Mouse (Mus musculus): ENCODE measurements around the gene Mybpc3.

The Mybpc3 gene

DNA sequence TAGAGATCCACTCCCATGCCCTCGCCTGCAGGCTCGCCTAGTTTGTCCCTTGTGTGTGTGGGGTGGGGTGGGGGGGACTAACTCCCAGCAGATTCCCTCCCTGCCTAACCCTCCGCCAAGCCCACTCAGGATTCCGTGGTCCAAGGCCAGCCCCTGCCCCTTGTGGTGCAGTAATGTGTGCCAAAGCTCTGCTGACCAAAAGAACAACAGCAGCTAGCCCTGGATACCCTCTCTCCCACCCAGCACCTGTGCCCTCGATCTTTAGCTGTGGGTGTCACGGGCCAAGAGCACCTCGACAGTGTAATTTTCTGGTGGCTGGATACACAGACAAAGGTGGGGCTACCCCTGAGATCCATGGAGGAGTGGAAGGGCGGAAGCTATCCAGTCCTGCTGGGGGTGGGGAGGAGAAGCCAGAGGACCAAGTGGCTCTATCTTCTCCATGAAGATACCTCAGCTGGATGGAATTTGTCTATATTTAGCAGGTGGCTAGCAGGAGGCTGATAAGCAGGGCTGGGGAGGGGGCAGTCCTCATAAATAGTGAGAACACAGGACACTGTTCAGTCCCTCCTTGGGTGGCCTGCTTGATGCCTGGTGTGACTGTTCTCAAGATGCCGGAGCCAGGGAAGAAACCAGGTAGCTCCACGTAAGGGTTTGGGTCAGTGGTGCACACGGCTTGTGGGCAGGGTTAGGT is at the start of gene Mybpc3:
Mybpc3 (plus strand) TSS at position 560 of the 691 bp plus-strand sequence.
- DNase-seq (ENCODE audit: extremely low read depth, insufficient read length, low spot score): no peak

DNA sequence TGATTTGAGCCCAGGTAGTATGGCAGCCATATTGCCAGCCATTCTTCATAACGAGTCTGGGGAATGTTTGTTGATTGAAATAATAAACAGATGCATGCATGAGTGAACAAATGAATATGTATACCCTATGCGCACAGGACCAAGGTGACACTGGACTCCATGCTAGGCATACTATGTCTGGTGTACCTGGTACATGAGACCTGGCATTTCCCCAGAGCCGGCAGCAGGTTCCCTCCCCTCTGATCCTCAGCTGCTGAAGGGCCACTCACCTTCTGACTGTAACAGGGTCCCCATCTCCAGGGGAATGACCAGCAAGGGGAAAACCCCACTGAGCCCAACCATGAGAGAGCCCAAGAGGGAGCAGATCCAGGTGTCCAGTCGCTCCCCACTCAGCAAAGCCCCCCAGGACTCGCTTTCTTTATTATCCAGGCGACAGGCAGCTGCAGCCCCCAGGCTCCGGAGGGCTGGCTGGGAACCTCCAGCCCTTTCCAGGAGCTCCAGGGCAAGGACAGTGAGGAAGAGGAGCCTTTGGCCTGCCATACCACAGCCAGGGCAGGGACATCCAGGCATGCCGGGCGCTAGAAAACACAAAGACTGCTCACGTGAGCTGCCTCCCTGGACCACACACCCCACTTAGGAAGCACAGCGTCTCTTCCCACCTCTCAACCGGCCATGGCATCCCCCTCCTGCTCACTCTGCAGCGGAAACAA is 49.6 kb upstream of the Mybpc3 start:
- no peak for DNase-seq (ENCODE audit: extremely low read depth, insufficient read length, low spot score)

GRCm38 (mm10) chr2:91068872-91069165 is 49.1 kb upstream of the Mybpc3 start:
- peak; percentile 82 for DNase-seq (ENCODE audit: extremely low read depth, insufficient read length, low spot score)

DNA sequence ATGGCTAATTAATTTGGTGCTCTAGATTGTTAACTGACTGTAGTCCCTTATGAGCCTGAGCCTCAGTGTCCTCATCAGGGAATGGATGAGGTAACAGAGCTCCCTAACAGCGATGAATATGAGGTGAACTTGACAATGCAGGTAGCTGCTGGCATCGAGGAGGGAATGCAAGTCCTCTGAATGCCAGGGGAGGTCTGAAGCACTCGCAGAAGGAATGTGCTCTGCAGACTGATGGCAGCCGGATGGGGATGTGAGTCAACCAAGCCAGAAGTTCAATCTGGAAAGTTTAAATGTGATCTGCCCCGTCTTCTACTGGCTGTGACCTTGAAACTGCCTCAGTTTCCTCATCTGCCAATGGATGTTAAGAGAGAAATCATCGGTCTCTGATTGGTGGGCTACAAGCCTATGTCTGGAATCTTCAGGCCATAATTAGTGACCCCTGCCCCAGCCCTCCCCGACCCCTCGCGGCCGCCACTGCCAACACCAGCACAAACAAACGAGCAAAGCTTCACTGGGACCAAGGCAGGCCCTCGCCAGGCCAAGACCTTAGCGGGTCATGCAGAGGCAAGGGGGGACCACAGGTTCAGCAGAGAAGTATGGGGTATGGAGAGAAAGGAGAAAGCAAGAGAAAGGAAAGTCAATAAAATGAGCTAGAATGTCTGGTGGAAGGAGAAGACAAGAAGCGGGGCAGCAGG is 48.5 kb upstream of the Mybpc3 start:
- no peak for DNase-seq (ENCODE audit: extremely low read depth, insufficient read length, low spot score)

DNA sequence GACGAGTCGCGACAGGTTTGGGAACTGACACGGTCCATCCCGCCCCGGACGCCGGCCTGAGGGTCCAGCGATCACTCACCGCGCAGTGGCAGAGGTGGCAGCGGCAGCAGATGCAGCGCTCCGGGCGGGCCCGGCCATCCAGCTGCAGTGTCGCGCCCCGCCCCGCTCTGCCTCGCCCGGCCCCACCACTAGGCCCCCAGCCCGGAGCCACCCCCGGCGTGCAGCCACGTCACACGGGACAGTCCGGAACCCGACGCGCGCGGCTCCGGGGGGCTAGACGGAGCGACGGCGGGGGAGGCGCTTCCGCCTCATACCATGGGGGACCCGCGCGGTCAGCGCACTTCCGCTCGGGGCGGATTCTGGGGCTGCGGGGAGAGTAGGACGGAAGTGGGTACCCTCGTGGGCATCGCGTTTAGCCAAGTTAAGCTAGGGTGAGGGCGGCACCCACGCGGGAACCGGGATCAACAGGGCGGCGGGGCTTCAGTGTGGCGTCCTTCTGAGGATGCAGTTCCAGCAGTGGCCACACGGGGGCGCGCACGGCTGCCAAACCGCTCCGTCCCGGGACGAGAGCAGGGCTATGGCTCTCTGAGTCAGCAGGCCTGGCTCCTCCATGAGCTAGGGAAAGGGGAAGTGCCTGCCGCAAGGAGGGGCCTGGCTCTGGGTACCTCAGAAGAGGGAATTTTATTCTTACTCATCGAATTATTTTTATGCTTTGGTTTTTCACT is 47.7 kb upstream of the Mybpc3 start, which contains the start of gene Slc39a13:
Slc39a13 (minus strand) TSS at position 342 of the 725 bp plus-strand sequence.
- peak; percentile 98 for DNase-seq (ENCODE audit: extremely low read depth, insufficient read length, low spot score)

DNA sequence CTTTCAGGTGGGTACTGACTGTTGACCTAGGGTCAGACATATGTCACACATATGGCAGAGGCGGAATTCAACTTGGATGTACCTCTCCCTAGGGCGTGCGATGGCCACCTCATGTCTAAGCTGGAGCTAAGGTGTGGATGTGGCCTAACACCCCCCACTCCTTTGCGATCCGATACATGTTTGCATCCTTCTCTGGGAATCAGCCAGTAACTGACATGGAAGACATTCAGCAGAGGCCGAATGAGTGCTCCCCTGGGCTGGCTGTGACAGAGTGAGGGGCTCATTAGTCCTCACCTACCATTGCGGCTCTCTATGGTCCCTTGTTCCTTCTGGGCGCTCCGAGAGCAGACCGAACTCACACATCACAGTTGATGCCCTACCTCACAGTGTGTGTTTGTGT is 46.9 kb upstream of the Mybpc3 start:
- no peak for DNase-seq (ENCODE audit: extremely low read depth, insufficient read length, low spot score)

GRCm38 (mm10) chr2:91072092-91072491 is 45.9 kb upstream of the Mybpc3 start:
- no peak for DNase-seq (ENCODE audit: extremely low read depth, insufficient read length, low spot score)

DNA sequence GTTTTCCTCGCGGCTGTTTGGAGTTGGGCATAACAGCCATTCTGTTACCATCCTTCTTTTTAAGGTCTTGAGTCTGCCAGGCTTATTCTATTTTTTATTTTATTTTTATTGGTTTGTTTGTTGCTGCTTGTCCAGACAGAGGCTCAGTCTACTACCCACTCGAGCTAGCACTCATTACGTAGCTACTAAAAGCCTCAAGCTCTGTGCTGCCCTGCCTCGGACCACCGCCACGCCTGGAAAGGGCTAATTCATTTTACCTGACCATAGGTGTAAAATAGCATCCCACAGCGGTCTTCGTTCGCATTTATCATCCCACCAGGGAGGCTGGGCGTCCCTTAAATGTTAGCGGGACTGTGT is 40.0 kb upstream of the Mybpc3 start:
- DNase-seq (ENCODE audit: extremely low read depth, insufficient read length, low spot score): no peak

DNA sequence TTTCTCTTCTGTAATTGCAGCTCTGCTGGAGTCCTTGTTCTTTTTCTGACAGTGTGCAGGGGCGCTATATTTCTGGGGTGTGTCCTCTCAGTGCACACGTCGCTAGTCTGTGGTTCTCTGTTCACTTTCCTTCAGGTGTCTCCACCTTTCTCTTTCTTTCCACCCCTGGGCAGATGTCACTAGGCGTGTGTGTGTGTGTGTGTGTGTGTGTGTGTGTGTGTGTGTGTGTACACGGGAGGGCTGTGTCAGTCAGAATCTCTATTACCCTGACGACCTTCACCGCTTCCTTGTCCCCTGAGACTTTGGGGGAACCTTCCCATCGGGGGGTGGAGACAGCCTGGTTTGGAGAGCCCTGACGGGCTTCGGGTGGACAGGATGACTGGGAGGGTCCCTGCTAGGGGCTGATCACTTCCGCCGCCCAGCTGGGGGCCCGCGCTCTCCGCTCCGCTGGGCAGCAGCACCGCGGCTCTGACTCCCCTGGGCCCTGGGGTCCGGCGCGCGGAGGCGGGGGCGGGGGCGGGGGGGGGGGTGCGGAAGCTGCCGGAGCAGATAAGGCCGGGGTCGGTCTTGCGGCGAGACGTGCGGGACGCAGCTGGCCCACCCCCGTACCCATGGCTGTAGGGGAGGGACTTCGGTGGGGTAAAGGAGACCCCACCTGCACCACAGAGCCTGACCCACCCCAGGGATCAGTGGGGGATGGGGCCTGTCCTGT is 39.5 kb upstream of the Mybpc3 start:
- DNase-seq (ENCODE audit: extremely low read depth, insufficient read length, low spot score): no peak

DNA sequence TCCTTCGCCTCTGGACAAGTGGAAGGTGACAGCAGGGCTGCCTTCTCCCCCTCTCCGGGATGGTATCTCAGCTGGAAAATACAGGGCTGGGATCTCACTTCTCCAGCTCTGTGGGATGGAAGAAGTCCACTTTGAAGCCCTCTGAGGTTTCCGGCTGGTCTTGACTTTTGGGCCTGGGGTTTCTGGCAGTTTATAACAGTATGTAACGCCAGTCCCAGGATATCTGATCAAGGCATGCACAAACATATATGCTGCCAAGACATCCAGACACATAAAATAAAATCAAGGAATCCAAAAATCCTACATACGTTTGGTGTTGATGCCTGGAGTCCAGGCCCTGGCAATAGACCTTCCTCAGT is 38.9 kb upstream of the Mybpc3 start:
- no peak for DNase-seq (ENCODE audit: extremely low read depth, insufficient read length, low spot score)

DNA sequence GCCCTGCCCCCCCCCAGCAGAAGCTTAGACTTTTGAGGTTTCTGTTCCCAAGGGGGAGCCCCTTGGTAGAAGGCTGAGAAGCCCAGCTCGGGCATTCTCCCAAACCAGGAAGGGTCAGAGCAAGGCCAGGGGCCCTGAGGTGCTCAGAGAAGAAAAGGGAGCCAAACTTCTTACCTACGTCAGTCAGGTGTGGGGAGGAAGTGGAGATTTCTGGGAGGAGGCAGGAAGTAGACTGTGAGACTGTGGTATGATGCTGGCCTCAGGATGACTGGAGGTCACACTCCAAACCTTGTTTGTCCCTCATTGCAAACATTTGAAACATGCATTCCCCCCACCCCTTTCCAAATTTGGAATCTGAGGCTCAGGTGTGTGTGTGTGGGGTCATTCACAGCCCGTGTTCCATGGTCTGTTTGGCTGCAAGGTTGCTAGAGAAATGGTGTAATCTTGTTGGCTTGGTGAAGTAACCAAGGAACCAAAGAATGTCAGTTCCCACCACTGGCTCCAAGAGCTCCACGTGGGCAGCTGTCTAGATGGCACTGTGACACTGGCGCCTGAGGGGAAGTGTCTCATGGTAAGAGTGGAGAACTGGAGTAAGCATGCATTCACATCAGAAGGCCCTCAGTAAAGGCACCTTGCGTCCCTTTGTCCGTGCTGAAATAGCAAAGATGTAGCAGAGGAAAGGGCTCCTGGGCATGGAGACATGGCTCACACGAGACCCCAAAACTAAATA is 37.0 kb upstream of the Mybpc3 start:
- no peak for DNase-seq (ENCODE audit: extremely low read depth, insufficient read length, low spot score)

DNA sequence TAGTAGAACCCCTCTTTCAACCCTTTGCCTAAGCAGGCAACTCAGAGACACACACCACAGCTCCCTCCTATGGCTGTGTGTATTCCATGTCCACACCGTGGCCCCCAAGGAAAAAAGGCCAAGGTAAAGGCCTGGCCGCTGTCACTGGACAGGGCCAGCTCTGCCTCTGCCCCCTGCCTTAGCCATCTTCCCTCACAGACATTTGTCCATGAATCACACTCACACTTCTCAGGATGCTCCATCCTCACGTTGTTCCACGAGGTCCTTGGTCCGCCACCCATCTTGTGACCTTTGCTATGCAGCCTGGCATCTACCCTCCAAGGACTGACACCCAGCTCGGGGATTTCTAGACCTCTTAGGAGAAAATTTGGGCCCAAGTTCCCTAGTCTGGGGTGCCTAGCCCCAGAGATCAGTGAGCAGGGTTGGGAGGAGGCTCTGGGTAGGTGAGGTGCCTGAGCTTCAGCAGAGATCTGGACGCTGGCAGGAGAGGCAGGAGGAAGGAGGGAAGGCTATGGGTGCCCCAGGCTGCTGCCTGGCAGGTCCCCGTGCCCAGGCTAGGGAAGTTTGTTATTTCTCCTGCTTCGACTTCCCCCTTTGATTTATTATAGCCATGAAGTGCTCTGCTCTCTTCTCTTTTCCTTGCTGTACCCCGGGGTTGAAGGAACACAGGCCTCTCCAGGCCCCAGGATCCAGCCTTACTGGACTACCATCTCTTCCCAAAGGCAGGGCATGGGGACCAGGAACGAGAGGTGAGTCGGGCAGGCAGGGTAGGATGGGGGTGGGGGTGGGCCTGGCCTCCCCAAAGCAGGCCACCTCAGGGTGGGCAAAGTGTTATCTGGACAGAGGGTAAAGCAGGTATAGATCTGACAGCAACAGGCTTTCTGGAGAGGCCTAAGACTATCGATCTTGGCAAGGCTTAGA is 35.9 kb upstream of the Mybpc3 start, which contains the start of gene Spi1:
Spi1 (plus strand) TSS at position 616 of the 921 bp plus-strand sequence.
- DNase-seq (ENCODE audit: extremely low read depth, insufficient read length, low spot score): no peak

GRCm38 (mm10) chr2:91082844-91083243 is 35.1 kb upstream of the Mybpc3 start:
- DNase-seq (ENCODE audit: extremely low read depth, insufficient read length, low spot score): peak; percentile 66

DNA sequence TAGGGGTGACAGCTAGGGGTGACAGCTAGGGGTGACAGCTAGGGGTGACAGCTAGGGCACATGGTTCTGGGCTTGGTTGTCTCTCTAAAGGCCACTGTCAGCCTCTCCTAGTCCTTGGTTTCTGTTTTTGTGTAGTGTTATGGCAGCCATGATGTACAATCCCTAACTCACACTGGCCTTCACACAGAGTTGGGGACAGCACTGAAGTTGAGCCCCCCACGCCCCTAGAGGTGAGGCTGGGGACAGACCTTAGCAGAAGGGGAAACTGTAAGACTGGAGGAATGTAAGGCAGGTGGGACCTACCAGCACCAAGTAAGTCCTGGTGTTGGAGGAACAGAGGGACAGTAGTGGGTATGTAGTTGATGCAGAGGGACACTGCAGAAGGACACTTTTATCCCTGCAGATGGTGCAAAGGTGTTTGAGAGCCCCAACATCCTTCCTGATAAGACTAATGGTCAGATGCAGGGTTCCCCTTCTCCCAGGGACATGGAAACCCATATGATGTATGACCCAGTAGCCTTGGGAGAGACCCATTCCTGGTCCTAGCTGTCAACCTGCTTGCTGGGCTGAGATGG is 34.5 kb upstream of the Mybpc3 start:
- DNase-seq (ENCODE audit: extremely low read depth, insufficient read length, low spot score): no peak

GRCm38 (mm10) chr2:91084179-91084820 is 33.6 kb upstream of the Mybpc3 start:
- no peak for DNase-seq (ENCODE audit: extremely low read depth, insufficient read length, low spot score)

- no peak for DNase-seq (ENCODE audit: extremely low read depth, insufficient read length, low spot score)
These were observed 32.2 kb upstream of the Mybpc3 start for GRCm38 (mm10) chr2:91085494-91086391.
